Mouse (Mus musculus): Measurements from ENCODE around the gene Foxc2. TPM values are rescaled to one million over a fixed set of nuclear protein-coding genes. Genes with fewer than 3 reads are reported as not detected.

Foxc2 gene
- polyA plus RNA-seq, 2 experiments: 9.7 to 14.3 TPM

DNA sequence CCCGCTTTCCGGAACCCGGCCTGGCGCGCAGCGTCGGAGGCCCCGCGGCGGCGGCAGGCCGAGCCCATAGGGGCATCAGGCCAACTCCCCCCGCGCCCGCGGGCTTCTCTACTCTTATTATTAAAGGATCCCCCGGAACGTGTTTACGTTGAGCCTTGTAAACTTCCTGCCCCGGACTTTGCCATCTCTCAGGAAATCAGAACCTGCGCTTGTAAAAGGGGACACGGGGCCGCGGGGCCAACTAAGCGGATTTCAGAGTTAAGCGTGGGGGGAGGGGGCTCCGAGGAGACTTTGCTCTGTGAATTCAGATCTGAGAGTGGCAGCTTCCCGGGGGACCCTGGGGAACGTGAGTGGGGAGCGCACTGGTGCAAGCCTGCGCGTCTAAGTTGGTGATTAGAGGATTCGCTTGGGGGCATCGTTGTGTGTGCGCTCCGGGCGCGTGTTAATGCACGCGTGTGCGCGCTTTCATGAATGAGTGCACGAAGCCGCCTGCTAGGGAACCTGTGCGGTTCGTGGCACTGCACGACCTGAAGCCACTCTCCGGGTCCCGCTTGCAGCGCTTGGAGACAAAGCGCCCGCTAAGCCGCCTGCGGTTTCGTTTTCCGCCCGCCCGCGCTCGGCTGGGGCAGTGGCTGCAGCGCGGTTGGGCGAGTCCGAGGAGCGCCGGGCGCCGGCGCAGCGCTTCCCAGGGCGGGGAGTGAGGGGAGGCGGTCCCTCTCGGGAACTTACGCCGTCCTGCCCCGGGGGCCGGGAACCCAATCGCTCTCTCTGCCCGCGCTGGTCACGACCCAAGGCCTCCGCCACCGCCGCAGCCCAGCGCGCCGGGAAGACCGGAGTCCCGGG is 32.7 kb upstream of the Foxc2 start:
- H3K36me3 ChIP-seq (ENCODE audit: control insufficient read depth, insufficient read depth, low read length): no peaks in the 10 kb centered on the region
- no peak for TF ChIP-seq POLR2A (IDR thresholded peaks at IDR 0.05; ENCODE audit: borderline replicate concordance, extremely low read depth, insufficient read depth, insufficient read length)
- peaks cover 99% of the 10 kb centered on the region for H3K27me3 ChIP-seq (ENCODE audit: control insufficient read depth, insufficient read depth, low read length)
- H3K9me3 ChIP-seq (ENCODE audit: control insufficient read depth, low read length): no peaks in the 10 kb centered on the region
- H3K4me1 ChIP-seq (ENCODE audit: control insufficient read depth, insufficient read depth, low read length): peaks cover 12% of the 10 kb centered on the region
- peak overlapping the region; percentile 99 for H3K4me2 ChIP-seq (replicated peaks; ENCODE audit: low read depth, low read length, severe bottlenecking)
- peak overlapping the region; percentile 56 for H3K4me3 ChIP-seq (replicated peaks; ENCODE audit: low read length)
- ATAC-seq (ENCODE audit: low FRiP score, low read depth): peak; percentile 64; the same call in 1 of the 2 replicates
- peak overlapping the region; percentile 50 for H3K9ac ChIP-seq (ENCODE audit: low read depth, low read length, severe bottlenecking)
- DNase-seq (ENCODE audit: low spot score): peak; percentile 61
- under 1% methylated on average over 52 of the region's 89 CpGs for WGBS
- no peak overlapping the region for H3K27ac ChIP-seq (replicated peaks; ENCODE audit: low read depth, low read length)

DNA sequence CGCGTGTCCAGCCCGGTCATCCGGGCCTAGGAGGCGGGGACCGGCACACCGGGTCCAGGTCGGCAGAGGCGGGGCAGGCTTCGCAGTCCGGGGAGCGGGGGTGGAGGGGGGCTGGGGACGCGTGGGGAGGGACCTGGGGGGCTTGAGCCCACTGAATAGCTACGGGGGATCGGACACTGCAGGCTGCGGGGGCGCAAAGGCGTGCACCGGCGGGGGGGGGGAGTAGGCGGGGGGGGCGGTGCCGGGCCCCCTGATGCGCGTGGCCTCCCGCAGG is 32.1 kb upstream of the Foxc2 start:
- WGBS: 0% methylated on average over 5 of the region's 27 CpGs
- Histone ChIP-seq H3K36me3 (ENCODE audit: control insufficient read depth, insufficient read depth, low read length) (no peaks in the 10 kb centered on the region), H3K9me3 (ENCODE audit: control insufficient read depth, low read length) (no peaks in the 10 kb centered on the region), H3K27me3 (ENCODE audit: control insufficient read depth, insufficient read depth, low read length) (peaks cover 100% of the 10 kb centered on the region), H3K4me2 (replicated peaks; ENCODE audit: low read depth, low read length, severe bottlenecking) (peak overlapping the region; percentile 99), H3K9ac (ENCODE audit: low read depth, low read length, severe bottlenecking) (peak overlapping the region; percentile 50), H3K4me3 (replicated peaks; ENCODE audit: low read length) (peak overlapping the region; percentile 56), H3K4me1 (ENCODE audit: control insufficient read depth, insufficient read depth, low read length) (peaks cover 12% of the 10 kb centered on the region), H3K27ac (replicated peaks; ENCODE audit: low read depth, low read length) (no peak overlapping the region)
- ATAC-seq (ENCODE audit: low FRiP score, low read depth): 0 out of 2 replicates have a peak, but pooled peaks have one; percentile 10
- DNase-seq (ENCODE audit: low spot score): no peak
- TF ChIP-seq POLR2A (IDR thresholded peaks at IDR 0.05; ENCODE audit: borderline replicate concordance, extremely low read depth, insufficient read depth, insufficient read length): no peak

DNA sequence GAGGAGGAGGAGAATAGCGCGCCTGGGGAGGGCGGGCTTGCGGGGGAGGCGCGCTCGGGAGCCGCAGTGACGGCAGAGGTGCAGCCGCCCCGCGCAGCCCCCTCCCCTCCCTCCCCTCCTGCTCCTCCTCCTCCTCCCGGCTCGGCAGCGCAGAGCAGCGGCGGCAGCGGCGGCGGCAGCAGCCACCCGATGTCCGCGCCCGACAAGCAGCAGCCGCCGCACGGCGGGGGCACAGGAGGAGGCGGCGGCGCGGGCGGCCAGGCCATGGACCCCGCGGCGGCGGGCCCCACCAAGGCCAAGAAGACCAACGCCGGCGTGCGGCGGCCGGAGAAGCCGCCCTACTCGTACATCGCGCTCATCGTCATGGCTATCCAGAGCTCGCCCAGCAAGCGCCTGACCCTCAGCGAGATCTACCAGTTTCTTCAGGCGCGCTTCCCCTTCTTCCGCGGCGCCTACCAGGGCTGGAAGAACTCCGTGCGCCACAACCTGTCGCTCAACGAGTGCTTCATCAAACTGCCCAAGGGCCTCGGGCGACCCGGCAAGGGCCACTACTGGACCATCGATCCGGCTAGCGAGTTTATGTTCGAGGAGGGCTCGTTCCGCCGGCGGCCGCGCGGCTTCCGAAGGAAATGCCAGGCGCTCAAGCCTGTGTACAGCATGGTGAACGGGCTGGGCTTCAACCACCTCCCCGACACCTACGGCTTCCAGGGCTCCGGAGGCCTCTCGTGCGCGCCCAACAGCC is 31.6 kb upstream of the Foxc2 start, which contains the start of gene Foxf1:
Gene Foxf1, plus strand, starts transcription at position 177 of the 742 bp plus-strand sequence.
- WGBS: under 1% methylated on average over 41 of the region's 83 CpGs
- TF ChIP-seq POLR2A (IDR thresholded peaks at IDR 0.05; ENCODE audit: borderline replicate concordance, extremely low read depth, insufficient read depth, insufficient read length): no peak
- Histone ChIP-seq H3K36me3 (ENCODE audit: control insufficient read depth, insufficient read depth, low read length) (no peaks in the 10 kb centered on the region), H3K9me3 (ENCODE audit: control insufficient read depth, low read length) (no peaks in the 10 kb centered on the region), H3K27ac (replicated peaks; ENCODE audit: low read depth, low read length) (no peak within 1 kb of the TSS), H3K9ac (ENCODE audit: low read depth, low read length, severe bottlenecking) (peak within 1 kb of the TSS; percentile 50), H3K4me2 (replicated peaks; ENCODE audit: low read depth, low read length, severe bottlenecking) (peak within 1 kb of the TSS; percentile 99), H3K4me3 (replicated peaks; ENCODE audit: low read length) (peak within 1 kb of the TSS; percentile 56), H3K4me1 (ENCODE audit: control insufficient read depth, insufficient read depth, low read length) (peaks cover 12% of the 10 kb centered on the region), H3K27me3 (ENCODE audit: control insufficient read depth, insufficient read depth, low read length) (peaks cover 100% of the 10 kb centered on the region)
- ATAC-seq (ENCODE audit: low FRiP score, low read depth) (0 out of 2 replicates have a peak, but pooled peaks have one; percentile 7), DNase-seq (ENCODE audit: low spot score) (no peak)

DNA sequence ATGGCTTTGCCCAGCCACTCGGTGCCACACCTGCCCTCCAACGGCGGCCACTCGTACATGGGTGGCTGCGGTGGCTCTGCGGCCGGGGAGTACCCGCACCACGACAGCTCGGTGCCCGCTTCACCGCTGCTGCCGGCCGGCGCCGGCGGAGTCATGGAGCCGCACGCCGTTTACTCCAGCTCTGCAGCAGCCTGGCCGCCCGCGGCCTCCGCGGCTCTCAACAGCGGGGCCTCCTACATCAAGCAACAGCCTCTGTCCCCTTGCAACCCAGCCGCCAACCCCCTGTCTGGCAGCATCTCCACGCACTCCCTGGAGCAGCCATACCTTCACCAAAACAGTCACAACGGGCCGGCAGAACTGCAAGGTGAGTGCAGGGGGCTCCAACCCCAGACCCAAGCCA is 31.0 kb upstream of the Foxc2 start:
- H3K4me1 ChIP-seq (ENCODE audit: control insufficient read depth, insufficient read depth, low read length): peaks cover 12% of the 10 kb centered on the region
- no peak for TF ChIP-seq POLR2A (IDR thresholded peaks at IDR 0.05; ENCODE audit: borderline replicate concordance, extremely low read depth, insufficient read depth, insufficient read length)
- 6% methylated on average over 28 of the region's 30 CpGs for WGBS
- ATAC-seq (ENCODE audit: low FRiP score, low read depth) (no peak), DNase-seq (ENCODE audit: low spot score) (no peak)
- peak overlapping the region; percentile 56 for H3K4me3 ChIP-seq (replicated peaks; ENCODE audit: low read length)
- H3K9me3 ChIP-seq (ENCODE audit: control insufficient read depth, low read length): no peaks in the 10 kb centered on the region
- no peak overlapping the region for H3K9ac ChIP-seq (ENCODE audit: low read depth, low read length, severe bottlenecking)
- peaks cover 100% of the 10 kb centered on the region for H3K27me3 ChIP-seq (ENCODE audit: control insufficient read depth, insufficient read depth, low read length)
- peak overlapping the region; percentile 99 for H3K4me2 ChIP-seq (replicated peaks; ENCODE audit: low read depth, low read length, severe bottlenecking)
- H3K27ac ChIP-seq (replicated peaks; ENCODE audit: low read depth, low read length): no peak overlapping the region
- no peaks in the 10 kb centered on the region for H3K36me3 ChIP-seq (ENCODE audit: control insufficient read depth, insufficient read depth, low read length)

- Histone ChIP-seq H3K27ac (replicated peaks; ENCODE audit: low read depth, low read length) (no peak overlapping the region), H3K9ac (ENCODE audit: low read depth, low read length, severe bottlenecking) (no peak overlapping the region), H3K4me2 (replicated peaks; ENCODE audit: low read depth, low read length, severe bottlenecking) (no peak overlapping the region), H3K36me3 (ENCODE audit: control insufficient read depth, insufficient read depth, low read length) (no peaks in the 10 kb centered on the region), H3K4me1 (ENCODE audit: control insufficient read depth, insufficient read depth, low read length) (peaks cover 12% of the 10 kb centered on the region), H3K27me3 (ENCODE audit: control insufficient read depth, insufficient read depth, low read length) (peaks cover 100% of the 10 kb centered on the region), H3K4me3 (replicated peaks; ENCODE audit: low read length) (0 out of 2 replicates have a peak overlapping the region, but pooled peaks have one; percentile 5), H3K9me3 (ENCODE audit: control insufficient read depth, low read length) (no peaks in the 10 kb centered on the region)
- no peak for DNase-seq (ENCODE audit: low spot score)
- TF ChIP-seq POLR2A (IDR thresholded peaks at IDR 0.05; ENCODE audit: borderline replicate concordance, extremely low read depth, insufficient read depth, insufficient read length): no peak
- WGBS: 60% methylated on average over 3 of the region's 3 CpGs
- ATAC-seq (ENCODE audit: low FRiP score, low read depth): no peak
Observed at GRCm38 (mm10) chr8:121085561-121085960, 30.4 kb upstream of the Foxc2 start.
